Mouse (Mus musculus): ENCODE measurements at regions not wholly inside any gene's neighbourhood (a gene's known extent, or its start where the extent isn't known, plus 50 kb on each side); places are given as distances from the start of the nearest gene placed in this dataset.

DNA sequence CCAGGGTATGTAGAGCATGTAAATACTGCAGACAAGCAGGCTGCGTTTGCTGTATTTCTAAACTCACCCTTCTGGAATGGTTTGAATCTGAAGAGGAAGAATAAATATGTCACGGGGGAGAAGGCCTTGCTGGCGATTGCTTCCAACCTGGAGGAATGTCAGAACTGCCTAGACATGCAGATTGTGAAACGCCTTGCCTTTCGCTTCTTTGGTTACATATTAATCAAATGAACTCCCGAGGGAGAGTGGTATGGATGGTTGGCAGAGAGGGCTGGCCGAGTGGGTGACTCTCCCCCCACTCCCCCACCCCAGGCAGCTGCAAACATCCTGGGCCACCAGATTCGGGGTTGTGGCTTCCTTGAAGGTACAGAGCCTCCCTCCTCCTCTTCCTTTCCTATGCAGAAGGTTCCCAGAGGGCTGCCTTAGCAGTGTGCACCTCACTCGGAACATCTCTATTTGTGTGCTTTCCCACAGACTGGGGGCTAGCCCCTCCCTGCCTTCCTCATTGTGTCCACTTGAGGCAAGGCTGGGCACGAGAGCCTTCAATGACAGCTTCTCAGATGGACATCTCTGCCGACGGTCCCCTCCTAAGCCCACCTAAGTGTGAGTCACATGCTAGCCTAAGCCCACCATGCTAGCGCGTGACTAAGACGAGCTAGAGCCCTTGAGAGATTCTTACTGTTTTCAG is 93.3 kb downstream of the Zfp281 start:
- peak; percentile 65 for DNase-seq (ENCODE audit: low spot score)

DNA sequence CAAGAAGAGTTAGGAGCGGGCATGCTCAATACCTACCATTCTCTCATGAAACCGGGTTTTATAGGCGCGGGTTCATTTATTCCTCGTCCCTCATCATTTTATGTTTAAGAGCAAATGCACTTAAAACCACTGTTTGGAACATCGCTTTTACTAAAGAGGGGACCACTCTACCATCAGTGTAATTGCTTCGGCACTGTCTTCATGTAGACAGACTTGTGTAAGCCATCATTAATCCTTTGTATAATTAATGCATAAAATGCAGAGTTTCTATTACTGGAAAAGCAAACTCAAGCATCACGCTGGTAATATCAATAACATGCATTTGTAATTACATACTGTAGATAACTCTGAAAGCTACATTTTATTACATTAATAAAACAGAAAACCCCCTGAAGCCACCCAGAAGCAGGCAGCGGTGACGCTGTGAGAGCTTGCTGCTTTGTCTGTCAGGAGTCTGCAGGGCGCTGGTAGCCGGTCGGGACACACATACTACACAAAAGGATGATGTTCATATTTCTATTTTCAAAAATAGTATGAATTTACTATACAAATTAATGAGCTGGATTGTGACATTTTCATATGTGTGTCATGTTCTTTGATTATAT is 99.2 kb downstream of the Zfp281 start:
- no peak for DNase-seq (ENCODE audit: low spot score)

DNA sequence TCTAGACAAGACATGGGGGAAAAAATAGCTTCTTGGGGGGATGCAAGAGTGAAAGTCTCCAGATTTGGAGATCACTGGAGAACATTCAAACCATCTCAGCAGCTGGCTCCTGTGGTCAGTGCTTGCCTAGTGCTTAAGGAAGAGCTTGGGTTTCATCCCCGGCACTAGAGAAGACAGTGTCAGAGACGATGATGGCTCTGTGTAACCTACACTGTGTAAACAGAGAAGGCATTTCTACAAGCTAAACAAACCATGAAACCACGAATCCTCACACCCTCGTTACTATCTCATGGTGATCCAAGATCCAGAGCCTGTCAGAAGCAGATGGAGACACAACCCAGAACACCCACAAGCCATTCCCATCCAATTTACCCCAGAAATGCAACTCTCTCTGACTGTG is 100.5 kb downstream of the Zfp281 start:
- no peak for DNase-seq (ENCODE audit: low spot score)

DNA sequence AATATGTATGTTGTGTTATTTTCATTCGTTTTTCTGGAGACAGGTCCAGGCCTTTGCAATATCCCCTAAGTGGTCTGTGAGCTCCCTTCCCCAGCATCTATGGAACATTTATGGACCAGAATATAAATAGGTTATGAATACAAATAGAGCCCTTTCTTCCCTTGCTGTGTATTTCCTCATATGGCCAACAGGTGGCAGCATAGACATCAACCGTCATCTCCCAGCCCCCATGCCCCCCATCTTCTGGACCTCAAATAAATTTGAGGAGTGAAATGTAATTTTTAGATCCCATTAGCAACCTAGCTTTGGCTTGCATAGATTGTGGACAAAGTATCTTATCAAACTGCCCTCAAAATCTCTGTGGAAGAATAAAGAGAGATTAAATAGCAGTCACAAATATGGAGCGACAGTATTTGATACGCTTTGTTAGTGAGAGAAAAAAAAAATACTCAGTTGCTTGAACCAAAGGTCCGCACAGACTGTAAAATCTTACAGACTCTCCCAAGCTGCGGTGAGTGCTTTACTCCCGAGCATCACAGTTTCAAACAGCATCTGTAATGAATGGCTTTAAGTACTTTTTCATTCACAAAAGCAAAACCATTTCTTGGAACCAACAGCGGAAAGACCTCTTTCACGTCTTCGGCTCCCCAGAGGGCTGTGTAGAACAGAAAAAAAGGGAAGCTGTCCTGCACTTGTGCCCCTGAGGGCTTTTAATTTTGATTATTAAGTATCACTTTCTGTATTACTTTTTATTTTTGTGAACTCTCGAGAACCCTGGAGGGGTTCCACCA is 101.6 kb downstream of the Zfp281 start:
- DNase-seq (ENCODE audit: low spot score): no peak

DNA sequence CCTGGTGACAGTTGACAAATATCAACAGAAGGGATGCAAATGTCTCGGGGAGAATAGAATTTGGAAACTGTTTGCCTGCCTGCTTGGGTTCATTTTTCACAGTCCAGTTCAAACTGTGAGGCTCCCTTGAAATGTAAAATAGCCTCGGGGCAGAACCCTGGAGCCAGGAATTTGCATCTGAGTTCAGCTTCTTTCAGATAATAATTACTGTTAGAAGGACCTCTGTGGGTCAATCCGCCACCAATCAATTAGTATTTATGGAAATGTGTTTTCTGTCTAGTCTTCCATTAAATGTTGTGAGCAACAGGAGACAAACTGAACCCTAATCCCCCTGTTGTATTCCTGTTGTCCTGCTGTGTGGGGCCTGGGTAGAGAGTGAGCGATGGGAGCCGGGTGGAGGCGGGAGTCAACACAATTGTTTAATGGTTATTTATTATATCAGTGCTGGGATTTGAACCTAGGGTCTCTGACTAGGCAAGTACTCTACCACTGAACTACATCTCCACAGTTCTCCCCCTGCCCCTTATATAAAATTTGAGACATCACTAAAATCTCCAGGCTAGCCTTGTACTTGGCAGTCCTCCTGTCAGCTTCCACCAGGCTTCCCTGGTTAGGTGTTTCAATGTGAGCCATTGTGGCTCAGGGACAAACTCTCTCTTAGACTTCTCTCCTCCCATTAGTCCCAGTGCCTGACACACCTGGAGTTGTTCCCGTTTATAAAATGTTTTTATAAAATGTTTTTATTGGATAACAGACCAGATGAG is 103.3 kb downstream of the Zfp281 start:
- no peak for DNase-seq (ENCODE audit: low spot score)

DNA sequence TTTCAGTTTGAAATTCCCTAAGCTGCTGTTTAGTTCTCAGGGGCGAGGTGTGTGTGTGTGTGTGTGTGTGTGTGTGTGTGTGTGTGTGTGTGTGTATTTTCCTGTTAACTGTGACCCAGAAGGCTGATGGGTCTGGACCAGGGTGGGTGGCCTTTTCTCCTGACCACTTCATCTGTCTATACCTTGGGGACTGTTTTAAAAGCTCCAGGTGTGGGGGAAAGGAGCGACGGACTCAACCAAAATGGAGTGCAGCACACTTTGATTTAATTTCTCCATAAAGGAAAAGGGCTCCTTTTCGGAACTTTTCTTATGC is 103.9 kb downstream of the Zfp281 start:
- DNase-seq (ENCODE audit: low spot score): no peak

DNA sequence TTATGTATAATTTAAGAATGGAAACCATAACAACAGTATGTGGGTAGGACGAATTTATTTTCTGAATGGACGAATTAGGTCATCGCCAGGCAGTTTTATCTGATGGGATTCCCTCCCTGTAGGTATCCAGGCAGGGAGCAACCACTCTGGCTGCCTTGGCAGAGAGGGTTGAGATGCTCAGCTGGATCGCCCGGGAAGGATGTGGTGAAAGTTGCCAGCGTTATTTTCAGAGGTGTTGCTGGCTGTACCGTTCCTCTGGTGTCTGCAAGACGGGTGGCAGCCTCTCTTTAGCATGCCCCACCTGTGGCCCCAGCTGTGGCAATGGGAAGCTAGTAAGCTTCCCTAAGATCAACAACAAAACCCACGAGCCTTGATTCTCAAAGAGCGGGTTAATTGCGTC is 105.9 kb downstream of the Zfp281 start:
- DNase-seq (ENCODE audit: low spot score): no peak

DNA sequence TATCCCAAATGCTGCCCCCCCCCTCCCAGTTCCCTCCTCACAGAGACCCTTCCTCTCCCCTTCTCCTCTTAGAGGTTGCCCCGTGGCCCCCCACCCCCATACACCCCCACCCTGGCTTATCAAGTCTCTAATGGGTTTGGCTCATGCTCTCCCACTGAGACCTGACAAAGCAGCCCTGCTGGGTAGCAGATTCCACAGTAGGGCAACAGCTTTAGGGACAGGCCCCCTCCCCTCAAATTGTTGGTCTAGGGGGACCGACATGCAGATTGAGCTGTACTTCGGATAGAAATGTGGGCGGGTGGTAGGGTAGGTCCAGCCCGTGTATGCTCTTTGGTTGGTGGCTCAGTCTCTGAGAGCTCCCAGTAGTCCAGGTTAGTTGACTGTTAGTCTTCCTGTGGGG is 113.3 kb downstream of the Zfp281 start:
- no peak for DNase-seq (ENCODE audit: low spot score)

DNA sequence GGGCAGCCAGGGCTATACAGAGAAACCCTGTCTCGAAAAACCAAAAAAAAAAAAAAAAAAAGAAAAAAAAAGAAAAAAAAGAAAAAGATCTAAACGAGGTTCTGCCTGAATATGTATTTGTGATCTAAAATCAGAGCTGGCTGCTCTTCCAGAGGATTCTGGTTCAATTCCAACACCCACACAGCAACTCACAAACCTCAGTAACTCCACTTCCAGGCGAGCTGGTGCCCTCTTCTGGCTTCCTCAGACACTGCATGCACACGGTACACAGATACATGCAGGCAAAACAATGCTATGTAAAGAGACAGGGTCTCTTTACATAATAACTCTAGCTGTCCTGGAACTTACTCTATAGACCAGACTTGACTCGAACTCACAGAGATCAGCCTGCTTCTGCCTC is 114.8 kb downstream of the Zfp281 start:
- peak; percentile 64 for DNase-seq (ENCODE audit: low spot score)

DNA sequence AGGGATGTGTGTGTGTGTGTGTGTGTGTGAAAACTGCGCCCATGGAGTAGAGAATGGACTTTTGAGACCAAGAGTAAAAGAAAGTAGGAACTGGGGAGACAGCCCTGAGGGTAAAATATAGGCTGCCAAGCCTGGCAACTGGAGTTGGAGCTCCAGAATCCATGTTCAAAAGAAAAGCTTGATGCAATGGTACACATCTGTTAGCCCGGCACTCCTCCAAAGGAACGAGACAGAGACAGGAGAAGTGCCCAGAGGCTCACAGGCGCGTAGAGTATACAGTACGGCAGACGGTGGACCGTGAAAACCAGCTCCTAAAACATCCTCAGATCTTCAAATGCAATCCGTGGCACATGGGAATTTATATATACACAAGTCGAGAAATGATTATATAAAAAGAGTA is 116.4 kb downstream of the Zfp281 start:
- no peak for DNase-seq (ENCODE audit: low spot score)

DNA sequence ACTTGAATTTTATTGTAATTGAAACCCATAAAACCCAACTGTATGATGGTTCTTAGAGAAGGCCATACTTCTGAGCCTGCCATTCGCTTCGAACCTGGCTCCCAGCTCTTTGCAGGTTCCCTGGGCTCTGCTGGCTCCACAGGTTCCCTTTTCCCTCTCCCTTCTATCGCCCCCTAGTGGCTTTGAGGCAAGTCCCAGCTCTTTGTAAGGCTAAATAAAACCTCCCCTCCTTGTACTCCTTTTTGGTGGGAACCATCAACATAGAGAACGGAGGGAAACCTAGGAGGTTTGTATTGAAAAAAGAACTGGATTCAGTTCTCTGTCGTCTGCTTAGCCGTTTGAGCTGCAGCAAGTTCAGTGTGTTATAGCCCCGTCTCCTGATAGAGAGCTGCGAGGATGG is 124.5 kb downstream of the Zfp281 start:
- peak; percentile 68 for DNase-seq (ENCODE audit: low spot score)

DNA sequence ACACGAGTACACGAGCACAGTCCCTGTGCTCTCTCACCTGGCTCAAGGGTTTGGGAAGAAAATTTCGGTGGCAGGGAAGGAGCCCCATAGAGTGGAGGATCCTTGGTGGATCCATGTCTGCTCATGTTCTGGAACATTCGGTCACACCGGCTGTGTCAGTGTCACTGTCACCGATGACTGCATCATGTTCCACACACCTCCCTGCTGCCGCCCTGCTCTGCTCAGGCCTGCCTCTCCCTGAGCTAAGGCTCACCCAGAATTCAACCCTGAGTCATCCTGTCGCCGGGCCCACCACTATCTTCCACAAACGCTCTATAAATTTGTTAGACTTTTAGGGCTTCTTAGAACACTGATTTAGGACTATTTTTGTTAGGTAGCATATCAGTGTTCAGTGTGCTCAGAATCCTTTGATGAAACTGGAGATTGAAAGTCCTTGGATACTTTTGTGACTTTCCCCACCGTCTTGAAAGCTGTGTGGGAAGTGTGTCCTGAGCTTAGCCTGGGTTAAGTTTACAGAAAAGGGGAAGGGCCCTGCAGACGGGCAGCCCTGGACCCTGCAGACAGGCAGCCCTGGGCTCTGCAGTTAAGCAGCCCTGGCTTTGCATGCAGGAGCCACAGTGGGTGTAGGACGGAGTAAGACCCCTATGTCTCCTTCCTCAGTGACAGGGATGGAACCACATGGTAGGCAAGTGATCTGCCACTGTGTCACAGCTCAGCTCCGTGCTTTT is 126.9 kb downstream of the Zfp281 start:
- no peak for DNase-seq (ENCODE audit: low spot score)

DNA sequence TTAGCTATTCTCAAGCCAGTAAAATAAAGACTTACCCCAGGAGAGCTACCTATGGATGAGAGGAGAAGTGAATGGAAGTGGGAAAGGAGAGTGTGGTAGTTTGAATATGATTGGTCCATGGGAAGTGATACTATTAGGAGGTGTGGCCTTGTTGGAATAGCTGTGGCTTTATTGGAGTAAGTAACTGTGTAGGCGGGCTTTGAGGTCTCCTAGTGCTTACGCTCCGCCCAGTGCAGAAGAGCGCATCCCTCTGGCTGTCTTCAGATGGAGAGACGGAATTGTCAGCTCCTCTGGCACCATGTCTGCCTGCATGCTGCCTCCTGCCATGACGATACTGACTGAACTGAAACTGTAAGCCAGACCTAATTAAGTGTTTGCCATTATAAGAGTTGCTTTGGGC is 129.6 kb downstream of the Zfp281 start:
- no peak for DNase-seq (ENCODE audit: low spot score)

DNA sequence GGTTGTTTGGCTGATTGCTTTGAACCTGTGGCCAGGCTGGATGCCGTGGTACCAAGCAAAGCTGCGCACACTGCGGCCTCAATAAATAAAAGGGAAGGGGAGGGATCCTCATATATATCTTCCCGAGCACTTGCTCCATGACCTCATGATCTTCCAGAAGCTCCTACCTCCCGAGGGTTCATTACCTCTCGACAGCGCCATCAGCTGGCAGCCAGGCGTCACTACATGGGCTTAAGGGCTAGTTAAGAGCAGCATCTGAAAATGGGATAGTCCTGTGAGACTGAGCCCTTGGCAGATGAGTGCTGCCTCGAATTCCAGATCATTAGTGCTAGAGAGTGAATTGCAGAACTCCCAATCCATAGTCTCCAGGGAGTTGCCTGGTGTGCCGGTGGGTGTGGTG is 134.0 kb downstream of the Zfp281 start:
- no peak for DNase-seq (ENCODE audit: low spot score)

DNA sequence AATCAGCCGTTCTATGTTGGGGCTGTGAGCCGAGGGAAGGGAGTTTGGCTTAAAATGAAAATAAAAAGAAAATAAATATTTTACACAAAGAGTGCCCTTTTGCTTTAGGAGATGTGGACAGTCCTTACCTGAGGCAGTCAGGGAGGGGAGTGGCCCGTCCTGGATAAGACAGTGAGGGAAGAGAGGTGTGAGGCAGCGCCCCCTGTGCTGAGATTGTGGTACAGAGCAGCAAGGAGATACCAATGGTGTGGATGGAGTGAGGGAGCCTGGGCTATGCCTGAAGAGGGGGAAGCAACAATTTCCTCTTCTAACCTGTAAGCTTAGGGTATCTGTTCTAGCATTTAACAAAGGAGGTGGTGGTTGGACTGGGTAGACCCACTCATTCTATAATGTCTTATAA is 134.5 kb downstream of the Zfp281 start:
- no peak for DNase-seq (ENCODE audit: low spot score)

DNA sequence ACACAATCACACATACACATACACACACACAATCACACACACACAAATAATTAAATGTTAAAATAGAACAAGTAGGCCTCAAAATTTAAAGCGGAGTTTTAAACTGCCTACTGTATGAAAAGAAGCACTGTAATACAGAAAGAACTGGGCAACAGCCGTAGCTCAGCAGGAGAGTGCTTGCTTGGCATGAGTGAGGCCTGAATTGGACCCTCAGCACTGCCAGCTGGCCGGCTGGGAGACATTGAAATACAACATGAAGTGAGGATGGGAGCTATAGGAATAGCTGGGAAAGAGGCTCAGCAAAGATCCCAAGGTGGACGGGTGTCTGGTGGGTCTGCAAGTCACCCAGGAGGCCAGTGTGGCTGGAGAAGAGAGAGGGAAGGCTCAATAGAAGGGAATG is 136.8 kb downstream of the Zfp281 start:
- no peak for DNase-seq (ENCODE audit: low spot score)

DNA sequence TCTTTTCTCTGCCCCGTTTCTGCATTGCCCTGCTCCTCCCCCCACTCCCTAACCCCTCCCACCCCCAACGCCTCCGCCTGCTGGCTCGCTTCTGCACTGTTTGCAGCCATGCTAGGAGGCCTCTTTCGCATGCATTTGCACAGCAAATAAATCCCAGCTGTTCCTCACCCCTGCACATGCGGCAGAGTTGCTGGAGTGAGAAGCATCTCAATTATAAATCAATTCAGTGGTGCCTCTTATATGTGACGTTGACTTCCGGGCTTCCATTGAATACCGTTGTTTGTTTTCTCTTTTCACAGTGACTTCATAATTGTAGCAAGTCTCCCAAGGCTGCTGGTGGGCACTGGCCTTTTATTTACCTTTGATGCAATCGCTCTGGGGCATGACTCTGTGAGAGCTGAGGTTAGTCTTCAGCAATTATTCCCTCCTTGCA is 144.3 kb downstream of the Zfp281 start:
- no peak for DNase-seq (ENCODE audit: low spot score)

DNA sequence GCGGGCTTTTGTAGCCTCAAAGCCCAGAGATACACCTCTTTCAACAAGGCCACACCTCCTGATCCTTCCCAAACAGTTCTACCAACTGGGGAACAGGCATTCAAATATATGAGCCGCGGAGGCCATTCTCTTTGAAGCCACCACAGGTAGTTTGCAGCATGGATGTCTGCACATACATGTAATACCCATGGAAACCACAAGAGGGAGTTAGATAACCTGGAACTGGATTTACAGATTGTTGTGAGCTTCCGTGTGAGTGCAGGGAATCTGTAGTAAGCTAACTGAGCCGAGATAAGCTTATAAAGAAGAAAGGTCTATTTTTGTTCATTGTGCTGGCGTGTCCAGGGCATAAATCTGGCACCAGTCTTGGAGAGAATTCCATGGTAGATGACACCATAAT is 149.0 kb downstream of the Zfp281 start:
- no peak for DNase-seq (ENCODE audit: low spot score)

DNA sequence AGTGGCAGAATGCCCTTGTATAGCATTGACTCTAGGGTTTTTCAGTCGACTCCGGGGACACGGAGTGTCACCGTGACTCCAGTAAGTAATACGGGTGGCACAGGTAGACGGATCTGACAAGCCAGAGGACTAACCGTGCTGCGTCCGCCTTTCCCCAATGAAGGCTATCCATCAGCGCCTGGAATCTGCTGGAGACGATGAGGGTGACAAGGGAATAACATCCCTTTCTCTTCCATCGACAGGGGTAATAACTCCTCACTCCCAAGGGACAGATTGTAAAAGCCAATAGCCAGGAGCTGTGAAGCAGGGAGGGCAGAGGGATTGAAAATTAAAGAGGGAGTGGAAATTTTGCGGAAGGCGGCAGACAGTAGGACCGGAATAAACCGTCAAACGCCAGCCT is 151.5 kb downstream of the Zfp281 start:
- no peak for DNase-seq (ENCODE audit: low spot score)

DNA sequence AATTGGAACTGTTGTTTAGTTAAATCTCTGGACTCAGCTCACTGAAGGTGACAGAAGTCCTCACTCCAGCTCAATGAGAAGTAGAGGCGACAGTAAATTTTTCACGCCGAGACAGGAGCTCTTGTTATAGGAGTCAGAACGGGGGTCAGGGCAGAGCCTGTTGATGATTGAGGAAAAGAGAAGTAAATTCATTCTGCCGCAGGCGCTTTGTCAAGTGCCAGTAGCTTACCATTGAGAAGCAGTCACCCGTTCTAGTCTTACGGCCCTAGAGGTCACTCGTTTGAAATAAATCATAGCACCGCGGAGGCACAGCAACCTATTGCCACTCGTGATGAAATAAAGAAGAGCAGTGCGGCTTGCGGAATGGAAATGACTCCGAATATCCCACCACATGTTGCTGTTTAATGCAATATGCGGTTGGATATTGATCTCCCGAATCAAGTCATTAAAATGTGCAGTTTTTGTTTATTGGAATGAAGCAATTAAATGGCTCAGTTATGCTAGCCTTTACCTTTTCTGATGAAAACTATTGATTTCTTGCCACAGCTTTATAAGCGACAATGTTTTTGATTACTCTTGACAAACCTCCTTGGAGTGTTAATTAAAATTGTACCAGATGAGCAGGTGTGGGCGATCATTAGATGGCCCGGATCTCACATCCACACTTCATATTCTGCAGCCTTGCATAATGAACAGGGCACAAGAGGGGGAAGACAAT is 152.7 kb downstream of the Zfp281 start:
- no peak for DNase-seq (ENCODE audit: low spot score)

DNA sequence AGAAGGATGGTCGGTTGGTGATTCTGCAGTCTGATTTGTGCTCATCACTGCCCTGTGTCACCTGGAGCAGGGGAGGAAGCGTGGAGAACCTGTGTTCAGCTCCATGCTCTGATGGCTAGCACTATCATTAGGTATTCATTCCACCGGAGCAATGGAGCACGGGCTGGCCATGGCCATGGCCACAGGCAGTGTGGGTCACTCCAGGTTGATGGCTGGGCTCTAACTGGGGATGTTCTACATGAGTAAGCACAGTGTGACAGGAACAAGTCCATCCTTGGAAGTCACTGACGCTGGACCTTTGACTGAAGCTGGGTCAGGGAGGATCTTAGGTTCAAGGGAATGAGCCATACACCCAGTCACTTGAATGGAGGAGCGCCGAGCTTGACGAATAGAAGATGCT is 154.7 kb downstream of the Zfp281 start:
- no peak for DNase-seq (ENCODE audit: low spot score)

Data from adipocyte (in vitro differentiated cells).